Mouse (Mus musculus) frontal cortex, postnatal 36 days (tissue): Measurements from ENCODE around the gene Baz1a.
"Not testable (repeated sequence)": the region's sequence is repeated elsewhere in the genome, so short reads cannot be mapped to it uniquely, and the experiment has no call there.

ENCODE experiments used
- DNase-seq, 2 experiments: peaks; one replicate each; pipeline ENCODE4 v3.0.0; 2022; ENCODE audit warnings: low spot score in 2 of 2

The Baz1a gene

GRCm38 (mm10) chr12:54980939-54981338, 33.2 kb downstream of the Baz1a start:
- DNase-seq = no peak

GRCm38 (mm10) chr12:54980532-54980931, 33.6 kb downstream of the Baz1a start:
- DNase-seq = no peak

GRCm38 (mm10) chr12:54969033-54969432, 45.1 kb downstream of the Baz1a start:
- DNase-seq = no peak

- no peak for DNase-seq
Measured at GRCm38 (mm10) chr12:54965532-54966160, 48.5 kb downstream of the Baz1a start.

GRCm38 (mm10) chr12:54959569-54959968, 54.6 kb downstream of the Baz1a start:
- no peak for DNase-seq

GRCm38 (mm10) chr12:54956974-54957373, 57.2 kb downstream of the Baz1a start:
- DNase-seq = no peak

GRCm38 (mm10) chr12:54956457-54956856, 57.7 kb downstream of the Baz1a start:
- no peak for DNase-seq

GRCm38 (mm10) chr12:54946116-54946515, 68.0 kb downstream of the Baz1a start:
- DNase-seq = no peak

GRCm38 (mm10) chr12:54942586-54943157, 71.5 kb downstream of the Baz1a start:
- DNase-seq = not testable (repeated sequence)

GRCm38 (mm10) chr12:54937581-54938343, 76.4 kb downstream of the Baz1a start:
- not testable (repeated sequence) for DNase-seq

GRCm38 (mm10) chr12:54910387-54910786, 103.8 kb downstream of the Baz1a start:
- no peak for DNase-seq

- DNase-seq = not testable (repeated sequence)
Measured at GRCm38 (mm10) chr12:54892559-54892958, 121.6 kb downstream of the Baz1a start.

GRCm38 (mm10) chr12:54890426-54890825, 123.7 kb downstream of the Baz1a start:
- no peak for DNase-seq

GRCm38 (mm10) chr12:54887580-54888127, 126.5 kb downstream of the Baz1a start:
- no peak for DNase-seq

GRCm38 (mm10) chr12:54879630-54880029, 134.5 kb downstream of the Baz1a start:
- peak; percentile 51 to 61 for DNase-seq

- no peak for DNase-seq
Measured at GRCm38 (mm10) chr12:54879211-54879610, 134.9 kb downstream of the Baz1a start.

GRCm38 (mm10) chr12:54877875-54878274, 136.3 kb downstream of the Baz1a start:
- DNase-seq = no peak

GRCm38 (mm10) chr12:54876879-54877278, 137.3 kb downstream of the Baz1a start:
- DNase-seq = no peak

- DNase-seq = no peak
Measured at GRCm38 (mm10) chr12:54874711-54875110, 139.4 kb downstream of the Baz1a start.

- DNase-seq = peak; percentile 79 to 89
Measured at GRCm38 (mm10) chr12:54862606-54863535, 151.3 kb downstream of the Baz1a start, which contains the start of gene Cfl2. Cfl2 (minus strand) TSS chr12:54862877.

- DNase-seq = peak; percentile 54 to 56
Measured at GRCm38 (mm10) chr12:54861991-54862605, 152.1 kb downstream of the Baz1a start.
